Mouse (Mus musculus): ENCODE measurements around the gene Pla2g15. TPM values are rescaled to one million over a fixed set of nuclear protein-coding genes. Genes with fewer than 3 reads are reported as not detected.

Gene Pla2g15
- 10 to 100 TPM; 18.4 to 18.7 TPM for total RNA-seq (2023)

GRCm38 (mm10) chr8:106149801-106150652, at the start of gene Pla2g15:
TSS of gene Pla2g15 (plus strand) at chr8:106150399.

GRCm38 (mm10) chr8:106136156-106137130, 13.8 kb upstream of the Pla2g15 start, which contains the start of gene Esrp2:
TSS of gene Esrp2 (minus strand) at chr8:106136974.

GRCm38 (mm10) chr8:106168356-106169016, 18.3 kb downstream of the Pla2g15 start, which contains the start of gene Slc7a6:
TSS of gene Slc7a6 (plus strand) at chr8:106168857.

GRCm38 (mm10) chr8:106210821-106211345, 60.7 kb downstream of the Pla2g15 start, which contains the start of the genes Slc7a6os and Prmt7:
TSS of gene Slc7a6os (minus strand) at chr8:106210935.
TSS of gene Prmt7 (plus strand) at chr8:106210936.

Other genes with a start within 250 kb of the Pla2g15 start
- 10 to 100 TPM; 12.3 TPM for gene Pskh1, start 250.0 kb upstream of the Pla2g15 start, total RNA-seq (2023)
- gene Ctrl, start 216.5 kb upstream of the Pla2g15 start, total RNA-seq (2023) = under 1 TPM; 0.42 to 0.68 TPM
- 10 to 100 TPM; 62.2 to 79.9 TPM for gene Psmb10, start 212.0 kb upstream of the Pla2g15 start, total RNA-seq (2023)
- under 1 TPM; 0.51 to 0.59 TPM for gene Lcat, start 207.0 kb upstream of the Pla2g15 start, total RNA-seq (2023)
- gene Slc12a4, start 184.3 kb upstream of the Pla2g15 start, total RNA-seq (2023) = 1 to 10 TPM; 9.6 to 9.8 TPM
- gene Dpep3, start 171.0 kb upstream of the Pla2g15 start, total RNA-seq (2023) = not detected
- 1 to 10 TPM; 7.5 to 9.8 TPM for gene Dus2, start 159.1 kb upstream of the Pla2g15 start, total RNA-seq (2023)
- not detected for gene Dpep2nb, start 144.4 kb upstream of the Pla2g15 start, total RNA-seq (2023)
- 1 to 10 TPM; 5.3 to 7.1 TPM for gene Ddx28, start 138.5 kb upstream of the Pla2g15 start, total RNA-seq (2023)
- 10 to 100 TPM; 46.6 to 49.5 TPM for gene Nfatc3, start 91.6 kb upstream of the Pla2g15 start, total RNA-seq (2023)
- not detected for gene Esrp2, start 13.4 kb upstream of the Pla2g15 start, total RNA-seq (2023)
- gene Slc7a6, start 18.5 kb downstream of the Pla2g15 start, total RNA-seq (2023) = 1 to 10 TPM; 6.5 to 8.0 TPM
- 10 to 100 TPM; 20.4 to 21.9 TPM for gene Slc7a6os, start 60.5 kb downstream of the Pla2g15 start, total RNA-seq (2023)
- gene Prmt7, start 60.5 kb downstream of the Pla2g15 start, total RNA-seq (2023) = 1 to 10 TPM; 6.9 to 8.0 TPM
- gene Smpd3, start 187.6 kb downstream of the Pla2g15 start, total RNA-seq (2023) = 1 to 10 TPM in 1 of 2 experiments, under 1 TPM in 1; 0.97 to 1.2 TPM

All from neutrophil, adult 83 days (primary cell).